Mouse (Mus musculus): ENCODE data around the gene Gsap.

DNA sequence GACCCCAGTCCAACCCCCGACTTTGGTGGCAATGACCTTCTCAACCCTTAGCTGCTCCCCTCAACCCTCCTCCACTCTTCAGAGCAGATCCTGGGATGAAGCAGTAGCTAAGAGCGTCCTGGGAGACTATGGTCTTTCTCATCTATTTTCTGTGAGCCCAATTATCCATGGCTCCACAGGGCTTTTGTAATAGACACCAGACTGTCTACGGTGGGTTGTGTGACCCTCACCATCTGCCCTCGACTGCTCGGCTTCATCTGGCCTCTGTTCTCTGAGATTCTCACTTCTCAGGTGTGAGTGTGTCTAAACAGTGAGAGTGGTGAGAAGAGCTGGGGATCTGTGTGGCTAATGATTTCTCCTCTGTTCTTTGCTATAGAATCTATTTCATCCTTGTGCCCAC lies 121.1 kb downstream of the Gsap start:
- TF ChIP-seq CTCF (IDR thresholded peaks at IDR 0.05; ENCODE audit: low read depth, low read length) (no peak), POLR2AphosphoS5 (IDR thresholded peaks at IDR 0.05; ENCODE audit: insufficient replicate concordance, low read depth, low read length) (no peak), GATA1 (IDR thresholded peaks at IDR 0.05; ENCODE audit: borderline replicate concordance, low read length) (no peak), TAL1 (conservative IDR thresholded peaks at IDR 0.05; ENCODE audit: low read depth, low read length) (no peak), GATA2 (IDR thresholded peaks at IDR 0.05; ENCODE audit: borderline replicate concordance, low read depth, low read length) (no peak)
